Mouse (Mus musculus) monocyte, adult 2 months (primary cell): ENCODE results near the gene Rnase11.
"Not testable (repeated sequence)": the region's sequence is repeated elsewhere in the genome, so short reads cannot be mapped to it uniquely, and the experiment has no call there.

Experiments
- DNase-seq, 2 experiments: peaks; one replicate each; pipeline ENCODE4 v3.0.0; 2022; ENCODE audit warnings: low spot score in 2 of 2, low read depth in 1 of 2

Rnase11 gene

DNA sequence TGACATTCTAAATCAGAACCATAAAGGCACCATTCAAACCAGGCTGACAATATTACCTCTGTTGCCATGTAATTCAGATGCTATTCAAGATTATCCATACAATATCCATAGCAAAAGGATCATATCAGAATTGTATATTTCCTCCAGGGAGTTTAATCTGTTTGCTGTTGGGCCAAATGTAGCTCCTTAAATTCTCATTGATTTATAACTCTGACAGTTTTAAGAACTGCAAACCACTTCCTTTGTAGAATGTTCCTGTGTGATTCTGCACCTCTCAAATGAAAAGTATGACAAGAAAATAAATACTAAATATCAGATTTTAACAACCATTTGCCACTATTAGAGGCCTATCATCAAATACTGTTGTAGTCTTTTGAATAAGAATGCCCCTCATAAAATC lies 34.2 kb downstream of the Rnase11 start:
- DNase-seq: no peak

DNA sequence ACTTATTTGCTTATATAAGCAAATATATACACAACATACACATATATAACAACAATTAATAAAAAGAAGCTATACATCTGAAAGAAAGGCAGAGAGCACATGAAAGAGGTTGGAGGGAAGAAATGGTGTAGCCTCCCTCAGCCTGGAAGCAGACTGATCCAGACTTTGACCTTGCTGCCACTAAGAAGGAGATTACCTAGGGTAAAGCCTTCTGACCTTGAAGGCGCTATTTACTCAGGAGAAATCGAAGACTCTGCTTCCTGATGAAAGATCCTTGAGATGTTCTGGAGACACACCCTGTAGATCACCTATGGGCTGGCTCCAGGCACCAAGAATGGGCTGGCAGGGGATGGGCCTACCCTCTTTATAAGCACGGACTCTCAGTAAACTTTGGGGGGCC lies 35.2 kb downstream of the Rnase11 start:
- not testable (repeated sequence) for DNase-seq

DNA sequence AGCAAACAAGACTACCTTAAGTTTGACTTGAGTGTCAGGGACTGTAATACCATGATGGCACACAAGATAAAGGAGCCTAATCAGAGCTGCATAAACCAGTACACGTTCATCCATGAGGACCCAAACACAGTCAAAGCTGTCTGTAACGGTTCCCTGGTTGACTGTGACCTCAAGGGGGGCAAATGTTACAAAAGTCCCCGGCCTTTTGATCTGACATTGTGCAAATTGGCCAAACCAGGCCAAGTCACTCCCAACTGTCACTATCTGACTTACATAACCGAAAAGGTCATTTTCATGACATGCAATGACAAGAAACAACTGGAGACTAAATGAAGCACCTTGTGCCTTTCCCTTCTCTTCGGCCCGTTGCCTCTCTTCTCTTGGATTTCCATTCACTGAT lies 40.4 kb downstream of the Rnase11 start:
- DNase-seq: no peak

DNA sequence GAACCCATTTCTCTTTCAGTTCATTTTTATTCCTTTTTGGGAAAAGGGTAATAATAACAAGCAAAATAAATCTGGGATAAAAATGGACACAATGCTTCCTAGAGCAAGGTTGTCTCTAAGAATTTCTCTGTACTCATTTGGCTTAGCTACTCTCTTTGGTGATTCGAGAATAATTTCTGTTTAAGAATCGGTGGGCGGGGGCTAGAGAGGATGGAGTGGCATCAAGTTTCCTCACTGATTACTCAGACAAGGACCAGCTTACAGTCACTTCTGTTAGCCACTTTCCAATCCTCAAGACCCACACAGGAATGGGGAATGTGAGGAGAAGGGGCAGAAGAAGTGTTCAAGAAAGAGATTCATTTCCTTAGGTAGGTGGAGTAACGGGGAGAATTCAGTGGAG lies 41.2 kb downstream of the Rnase11 start:
- DNase-seq: no peak

DNA sequence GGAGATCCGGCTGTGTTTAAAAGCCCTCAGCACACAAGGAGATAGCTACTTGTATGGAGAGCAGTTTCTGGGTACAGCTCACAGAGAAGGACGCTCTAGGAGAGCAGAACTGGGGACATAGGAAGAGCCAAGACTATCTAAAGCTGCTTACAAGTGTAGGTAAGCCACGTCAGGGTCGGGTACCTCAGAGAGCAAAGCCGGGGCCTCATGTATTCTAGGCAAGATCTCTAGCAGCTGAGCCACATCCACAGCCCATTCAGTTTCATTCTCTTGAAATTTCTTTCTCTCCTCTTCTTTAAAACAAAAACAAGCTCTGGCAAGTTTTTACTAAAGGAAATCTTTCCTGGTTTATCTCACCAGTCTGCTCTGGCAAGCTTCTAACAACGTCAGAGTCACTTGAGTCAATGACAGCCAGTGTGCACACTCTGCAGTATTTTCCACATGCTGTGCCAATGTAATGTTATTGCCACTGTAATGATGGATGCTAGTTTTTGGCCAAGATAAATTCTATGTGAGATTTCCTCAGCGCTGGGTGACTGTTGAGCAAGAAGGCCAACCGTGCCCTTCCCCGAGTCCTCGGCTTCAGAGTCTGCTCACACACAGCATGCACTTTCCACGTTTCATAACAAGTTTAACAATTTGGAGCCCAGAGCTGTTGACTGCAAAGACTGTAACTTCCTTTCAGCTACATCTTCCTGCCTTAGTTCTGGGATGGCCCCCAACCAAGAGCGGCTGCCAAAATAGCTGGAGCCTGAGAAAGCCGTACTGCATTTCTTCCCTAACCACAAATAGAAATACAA lies 41.8 kb downstream of the Rnase11 start:
- no peak for DNase-seq

DNA sequence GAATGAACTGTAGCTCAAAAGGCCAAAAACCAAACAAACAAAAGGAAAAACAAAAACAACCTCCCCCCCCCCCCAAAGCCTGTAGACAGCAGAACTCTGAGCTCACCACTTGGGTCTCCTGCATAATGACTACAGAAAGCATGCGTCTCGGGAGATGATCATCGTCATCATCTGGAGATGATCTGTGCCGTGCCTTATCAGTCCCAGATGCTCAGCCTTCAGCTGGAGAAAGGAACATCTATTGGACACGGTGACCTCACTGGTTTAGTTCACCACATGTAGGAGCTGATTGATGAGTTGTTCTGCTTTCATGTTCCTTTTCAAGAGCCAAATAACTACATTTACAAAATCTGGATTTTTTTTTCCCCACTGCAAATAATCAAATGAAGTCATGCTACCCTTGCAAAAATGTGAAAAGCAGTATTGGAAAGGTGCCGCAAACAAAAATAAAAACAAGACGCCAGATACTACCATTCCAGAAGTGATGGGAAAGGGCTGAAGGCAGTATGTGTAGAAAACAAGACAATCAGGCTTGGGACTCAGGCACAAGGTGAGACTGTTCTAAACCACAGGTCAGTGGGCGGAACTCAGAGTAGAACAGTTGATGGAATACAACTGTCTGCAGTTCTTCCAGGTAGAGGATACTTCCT lies 42.7 kb downstream of the Rnase11 start, which contains the start of gene Rnase10:
Gene Rnase10, plus strand, starts transcription at position 600 of the 650 bp plus-strand sequence.
- DNase-seq: no peak
